Mouse (Mus musculus) myocyte (in vitro differentiated cells): ENCODE results near the gene Wdr20. TPM values are rescaled to one million over a fixed set of nuclear protein-coding genes. Genes with fewer than 3 reads are reported as not detected.

Experiments
- H3K27me3 ChIP-seq: one replicate; pipeline ENCODE4 v1.6.1; 2011; ENCODE audit not compliant: control insufficient read depth, insufficient read depth, insufficient read length
- H3K36me3 ChIP-seq: one replicate; pipeline ENCODE4 v1.6.1; 2011; ENCODE audit not compliant: control insufficient read depth, insufficient read depth
- H3K4me2 ChIP-seq: one replicate; pipeline ENCODE4 v1.6.1; 2011; ENCODE audit warnings: low read depth, control low read depth
- H3K4me3 ChIP-seq: one replicate; pipeline ENCODE4 v1.5.1; 2011; ENCODE audit warnings: mild to moderate bottlenecking, control low read depth, moderate library complexity
- H3K79me2 ChIP-seq: one replicate; pipeline ENCODE4 v1.6.1; 2011; ENCODE audit not compliant: control insufficient read depth, insufficient read depth
- H3ac ChIP-seq: one replicate; pipeline ENCODE4 v1.6.1; 2011; ENCODE audit not compliant: control insufficient read depth, insufficient read length
- CEBPB ChIP-seq: IDR thresholded peaks from 2 replicates; pipeline ENCODE4 v1.6.1; 2011; ENCODE audit warnings: mild to moderate bottlenecking, moderate library complexity; ENCODE audit not compliant: poor library complexity, insufficient read depth, severe bottlenecking
- E2F4 ChIP-seq: IDR thresholded peaks from one replicate; pipeline ENCODE4 v1.6.1; 2011; ENCODE audit warnings: mild to moderate bottlenecking, control low read depth, moderate library complexity; ENCODE audit not compliant: insufficient read depth
- MAX ChIP-seq: IDR thresholded peaks from one replicate; pipeline ENCODE4 v1.6.1; 2011; ENCODE audit warnings: low read depth, mild to moderate bottlenecking, control low read depth
- MYOD1 ChIP-seq, 3 experiments: IDR thresholded peaks; one replicate each; pipeline ENCODE4 v1.6.1; 2011; ENCODE audit warnings: control low read depth in 2 of 3, low read depth in 2 of 3, mild to moderate bottlenecking in 2 of 3, moderate library complexity in 1 of 3; ENCODE audit not compliant: insufficient read length in 2 of 3, control insufficient read depth in 1 of 3
- MYOG ChIP-seq, 3 experiments: IDR thresholded peaks; one replicate each; pipeline ENCODE4 v1.6.1; 2011; ENCODE audit warnings: control low read depth in 2 of 3, low read depth in 2 of 3, mild to moderate bottlenecking in 2 of 3; ENCODE audit not compliant: insufficient read length in 2 of 3, control insufficient read depth in 1 of 3, insufficient read depth in 1 of 3
- POLR2A ChIP-seq: IDR thresholded peaks from one replicate; pipeline ENCODE4 v1.6.1; 2011; ENCODE audit warnings: low read depth, mild to moderate bottlenecking, control low read depth, moderate library complexity; ENCODE audit not compliant: insufficient read length
- POLR2AphosphoS2 ChIP-seq: IDR thresholded peaks from one replicate; pipeline ENCODE4 v1.6.1; 2011; ENCODE audit warnings: low read depth, control low read depth; ENCODE audit not compliant: insufficient read length
- REST ChIP-seq: IDR thresholded peaks from one replicate; pipeline ENCODE4 v1.6.1; 2011; ENCODE audit warnings: mild to moderate bottlenecking, control low read depth, moderate library complexity; ENCODE audit not compliant: insufficient read depth, insufficient read length
- SRF ChIP-seq: IDR thresholded peaks from one replicate; pipeline ENCODE4 v1.6.1; 2011; ENCODE audit warnings: low read depth; ENCODE audit not compliant: control insufficient read depth, insufficient read length
- TCF12 ChIP-seq: IDR thresholded peaks from one replicate; pipeline ENCODE4 v1.6.1; 2011; ENCODE audit warnings: mild to moderate bottlenecking, control low read depth; ENCODE audit not compliant: poor library complexity, insufficient read depth, severe bottlenecking
- TCF3 ChIP-seq: IDR thresholded peaks from one replicate; pipeline ENCODE4 v1.6.1; 2011; ENCODE audit warnings: low read depth, control low read depth; ENCODE audit not compliant: insufficient read length
- USF1 ChIP-seq: IDR thresholded peaks from one replicate; pipeline ENCODE4 v1.6.1; 2011; ENCODE audit warnings: low read depth, mild to moderate bottlenecking, control low read depth, moderate library complexity
- polyA plus RNA-seq: library from polyadenylated mRNA; unstranded; fragments of >200 nt; fragmentation: generic; extraction: Trizol; gene quantifications from one replicate; pipeline ENCODE4 v1.2.1, GENCODE M21; 2012; ENCODE audit warnings: missing spikeins

Wdr20 gene
- polyA plus RNA-seq, 1 experiment = 13.9 TPM

- Histone ChIP-seq H3K27me3 (no peaks in the 10 kb centered on the region), H3K4me2 (no peak overlapping the region), H3K79me2 (peaks cover 63% of the 10 kb centered on the region), H3K36me3 (no peaks in the 10 kb centered on the region), H3K4me3 (no peak overlapping the region), H3ac (no peak overlapping the region)
- TF ChIP-seq SRF (no peak), POLR2AphosphoS2 (no peak), CEBPB (no peak), POLR2A (no peak), USF1 (no peak), MYOG (IDR thresholded peaks at IDR 0.05; ENCODE audit: control insufficient read depth in 1 of 3, insufficient read depth in 1 of 3, insufficient read length in 2 of 3, low read depth in 2 of 3) (no peak), E2F4 (no peak), REST (no peak), TCF3 (no peak)
These were observed 38.1 kb downstream of the Wdr20 start for GRCm38 (mm10) chr12:110775628-110776426.

- peaks cover 43% of the 10 kb centered on the region for H3K79me2 ChIP-seq
- H3K4me3 ChIP-seq = no peak overlapping the region
- no peak for TF ChIP-seq CEBPB
- TF ChIP-seq TCF3 = no peak
- TF ChIP-seq MYOD1 (IDR thresholded peaks at IDR 0.05; ENCODE audit: control insufficient read depth in 1 of 3, insufficient read length in 2 of 3, low read depth in 2 of 3) = no peak
- TF ChIP-seq POLR2A = no peak
- TF ChIP-seq TCF12 = no peak
- no peak for TF ChIP-seq USF1
- no peak for TF ChIP-seq MYOG (IDR thresholded peaks at IDR 0.05; ENCODE audit: control insufficient read depth in 1 of 3, insufficient read depth in 1 of 3, insufficient read length in 2 of 3, low read depth in 2 of 3)
- no peak for TF ChIP-seq E2F4
- TF ChIP-seq MAX = no peak
- no peak for TF ChIP-seq SRF
- TF ChIP-seq REST = no peak
- TF ChIP-seq POLR2AphosphoS2 = no peak
- H3K4me2 ChIP-seq = no peak overlapping the region
- H3K36me3 ChIP-seq = no peaks in the 10 kb centered on the region
- H3ac ChIP-seq = no peak overlapping the region
- H3K27me3 ChIP-seq = no peaks in the 10 kb centered on the region
These were observed 40.1 kb downstream of the Wdr20 start for GRCm38 (mm10) chr12:110777853-110778252.

- TF ChIP-seq SRF (no peak), REST (no peak), MAX (no peak), POLR2A (no peak), POLR2AphosphoS2 (no peak), MYOD1 (IDR thresholded peaks at IDR 0.05; ENCODE audit: control insufficient read depth in 1 of 3, insufficient read length in 2 of 3, low read depth in 2 of 3) (no peak), TCF3 (no peak), E2F4 (no peak), USF1 (no peak), CEBPB (no peak), TCF12 (no peak), MYOG (IDR thresholded peaks at IDR 0.05; ENCODE audit: control insufficient read depth in 1 of 3, insufficient read depth in 1 of 3, insufficient read length in 2 of 3, low read depth in 2 of 3) (no peak)
- H3K4me2 ChIP-seq = no peak overlapping the region
- H3K27me3 ChIP-seq = no peaks in the 10 kb centered on the region
- no peaks in the 10 kb centered on the region for H3K36me3 ChIP-seq
- no peak overlapping the region for H3K4me3 ChIP-seq
- H3ac ChIP-seq = no peak overlapping the region
- peaks cover 33% of the 10 kb centered on the region for H3K79me2 ChIP-seq
These were observed 41.6 kb downstream of the Wdr20 start for GRCm38 (mm10) chr12:110779296-110779695.

- no peak overlapping the region for H3K4me2 ChIP-seq
- peaks cover 16% of the 10 kb centered on the region for H3K79me2 ChIP-seq
- no peaks in the 10 kb centered on the region for H3K27me3 ChIP-seq
- no peak overlapping the region for H3K4me3 ChIP-seq
- H3ac ChIP-seq = no peak overlapping the region
- H3K36me3 ChIP-seq = no peaks in the 10 kb centered on the region
- TF ChIP-seq SRF (no peak), MYOG (IDR thresholded peaks at IDR 0.05; ENCODE audit: control insufficient read depth in 1 of 3, insufficient read depth in 1 of 3, insufficient read length in 2 of 3, low read depth in 2 of 3) (no peak)
These were observed 43.4 kb downstream of the Wdr20 start for GRCm38 (mm10) chr12:110781181-110781580.

- H3K27me3 ChIP-seq = no peaks in the 10 kb centered on the region
- TF ChIP-seq SRF (no peak), REST (no peak), TCF3 (no peak), TCF12 (no peak), MAX (no peak), POLR2A (no peak), POLR2AphosphoS2 (no peak), USF1 (no peak)
- no peak overlapping the region for H3K4me3 ChIP-seq
- peaks cover 9% of the 10 kb centered on the region for H3K79me2 ChIP-seq
- H3K4me2 ChIP-seq = no peak overlapping the region
- H3ac ChIP-seq = no peak overlapping the region
- no peaks in the 10 kb centered on the region for H3K36me3 ChIP-seq
These were observed 44.5 kb downstream of the Wdr20 start for GRCm38 (mm10) chr12:110782278-110782677.
